Mouse (Mus musculus) urinary bladder, postnatal 10 days (tissue): ENCODE results near the gene Zpr1.

Source experiments
- DNase-seq: peaks from one replicate; pipeline ENCODE4 v3.0.0; 2022; ENCODE audit warnings: low spot score

Zpr1 gene

GRCm38 (mm10) chr9:46272677-46273454 lies at the start of gene Zpr1:
Gene Zpr1, plus strand, starts transcription at chr9:46273064.
- DNase-seq = peak; percentile 59

- DNase-seq = no peak
These were observed 49.8 kb upstream of the Zpr1 start for GRCm38 (mm10) chr9:46223090-46223489.

GRCm38 (mm10) chr9:46224101-46224500 lies 48.8 kb upstream of the Zpr1 start:
- DNase-seq = no peak

GRCm38 (mm10) chr9:46224945-46225660 lies 47.8 kb upstream of the Zpr1 start:
- DNase-seq = no peak

- no peak for DNase-seq
These were observed 45.7 kb upstream of the Zpr1 start for GRCm38 (mm10) chr9:46227064-46227614.

- DNase-seq = no peak
These were observed 44.4 kb upstream of the Zpr1 start, which contains the start of gene Apoa1 for GRCm38 (mm10) chr9:46228491-46228890. Gene Apoa1, plus strand, starts transcription at chr9:46228580.

- DNase-seq = peak; percentile 41
These were observed 43.1 kb upstream of the Zpr1 start for GRCm38 (mm10) chr9:46229573-46230449.

GRCm38 (mm10) chr9:46230450-46230975 lies 42.4 kb upstream of the Zpr1 start:
- DNase-seq = no peak

GRCm38 (mm10) chr9:46235196-46235595 lies 37.7 kb upstream of the Zpr1 start:
- no peak for DNase-seq

- DNase-seq = no peak
These were observed 37.4 kb upstream of the Zpr1 start, which contains the start of gene Apoc3 for GRCm38 (mm10) chr9:46235596-46235648. Gene Apoc3, minus strand, starts transcription at chr9:46235636.

GRCm38 (mm10) chr9:46235649-46236048 lies 37.2 kb upstream of the Zpr1 start:
- no peak for DNase-seq

- no peak for DNase-seq
These were observed 34.0 kb upstream of the Zpr1 start for GRCm38 (mm10) chr9:46238850-46239249.

GRCm38 (mm10) chr9:46240526-46241153 lies 32.2 kb upstream of the Zpr1 start, which contains the start of gene Apoa4:
Gene Apoa4, plus strand, starts transcription at chr9:46240696.
- DNase-seq = no peak

GRCm38 (mm10) chr9:46241818-46242217 lies 31.0 kb upstream of the Zpr1 start:
- no peak for DNase-seq

- no peak for DNase-seq
These were observed 29.7 kb upstream of the Zpr1 start for GRCm38 (mm10) chr9:46243122-46243521.

- DNase-seq = no peak
These were observed 29.3 kb upstream of the Zpr1 start for GRCm38 (mm10) chr9:46243584-46243983.

- DNase-seq = no peak
These were observed 26.0 kb upstream of the Zpr1 start for GRCm38 (mm10) chr9:46246752-46247324.

GRCm38 (mm10) chr9:46256177-46256576 lies 16.7 kb upstream of the Zpr1 start:
- DNase-seq = no peak

- no peak for DNase-seq
These were observed 16.0 kb upstream of the Zpr1 start for GRCm38 (mm10) chr9:46256658-46257385.

- no peak for DNase-seq
These were observed 15.3 kb upstream of the Zpr1 start for GRCm38 (mm10) chr9:46257546-46257945.

GRCm38 (mm10) chr9:46259111-46259510 lies 13.8 kb upstream of the Zpr1 start:
- DNase-seq = no peak
